Mouse (Mus musculus): ENCODE data around the gene Syp. TPM values are rescaled to one million over a fixed set of nuclear protein-coding genes. Genes with fewer than 3 reads are reported as not detected.
A peak's percentile ranks its signal among the peaks of the same experiment; 100 is the strongest.

Gene Syp
- polyA plus RNA-seq, 1 experiment, result 236 TPM

DNA sequence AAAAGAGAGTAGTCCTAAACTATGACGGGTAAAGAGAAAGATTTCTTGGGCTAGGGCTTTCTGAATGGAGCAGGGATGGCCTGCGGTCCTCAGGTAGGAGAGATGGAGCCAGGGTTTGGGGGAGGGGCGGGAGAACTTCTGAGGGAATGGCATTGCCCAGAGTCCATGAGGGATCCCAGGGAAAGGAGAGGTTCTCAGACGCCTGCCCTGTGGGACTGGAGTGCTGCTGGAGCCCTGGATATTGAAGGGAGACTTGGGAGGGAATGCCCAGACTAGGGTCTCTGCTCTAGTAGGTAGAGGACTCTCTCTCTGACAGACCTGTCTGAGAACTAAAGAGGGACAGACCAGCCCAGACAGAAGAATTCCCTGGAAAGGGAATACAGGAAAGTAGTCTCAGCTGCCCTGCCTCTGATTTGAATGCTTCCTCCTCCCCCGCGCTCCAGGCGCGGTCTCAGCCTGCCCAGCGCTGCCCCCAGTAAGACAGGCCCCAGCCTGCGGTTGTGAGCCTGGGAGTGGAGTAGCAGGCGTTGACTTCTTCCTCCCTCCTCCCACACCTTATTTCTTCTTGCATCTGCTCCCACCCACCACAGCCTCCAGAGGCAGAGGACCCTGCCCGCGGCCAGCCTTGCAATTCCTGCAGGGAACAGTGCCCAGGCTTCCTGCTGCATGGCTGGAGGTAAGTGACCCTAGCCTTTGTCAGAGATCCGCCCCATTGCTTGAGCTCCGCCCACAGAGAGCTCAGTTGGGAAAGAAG, 19.9 kb downstream of the Syp start:
- TF ChIP-seq POLR2A (IDR thresholded peaks at IDR 0.05; ENCODE audit: insufficient read depth, low read depth, low read length), result no peak
- no peak for TF ChIP-seq CTCF (IDR thresholded peaks at IDR 0.05; ENCODE audit: insufficient read depth, low read depth, low read length)
- Histone ChIP-seq H3K27ac (ENCODE audit: insufficient read depth, low read depth, low read length) (no peak overlapping the region), H3K4me3 (ENCODE audit: insufficient read depth, low read depth, low read length) (no peak overlapping the region), H3K4me1 (ENCODE audit: control insufficient read depth, insufficient read depth, low read length) (peaks cover 15% of the 10 kb centered on the region)
- 39% methylated on average over 15 of the region's 15 CpGs for WGBS

DNA sequence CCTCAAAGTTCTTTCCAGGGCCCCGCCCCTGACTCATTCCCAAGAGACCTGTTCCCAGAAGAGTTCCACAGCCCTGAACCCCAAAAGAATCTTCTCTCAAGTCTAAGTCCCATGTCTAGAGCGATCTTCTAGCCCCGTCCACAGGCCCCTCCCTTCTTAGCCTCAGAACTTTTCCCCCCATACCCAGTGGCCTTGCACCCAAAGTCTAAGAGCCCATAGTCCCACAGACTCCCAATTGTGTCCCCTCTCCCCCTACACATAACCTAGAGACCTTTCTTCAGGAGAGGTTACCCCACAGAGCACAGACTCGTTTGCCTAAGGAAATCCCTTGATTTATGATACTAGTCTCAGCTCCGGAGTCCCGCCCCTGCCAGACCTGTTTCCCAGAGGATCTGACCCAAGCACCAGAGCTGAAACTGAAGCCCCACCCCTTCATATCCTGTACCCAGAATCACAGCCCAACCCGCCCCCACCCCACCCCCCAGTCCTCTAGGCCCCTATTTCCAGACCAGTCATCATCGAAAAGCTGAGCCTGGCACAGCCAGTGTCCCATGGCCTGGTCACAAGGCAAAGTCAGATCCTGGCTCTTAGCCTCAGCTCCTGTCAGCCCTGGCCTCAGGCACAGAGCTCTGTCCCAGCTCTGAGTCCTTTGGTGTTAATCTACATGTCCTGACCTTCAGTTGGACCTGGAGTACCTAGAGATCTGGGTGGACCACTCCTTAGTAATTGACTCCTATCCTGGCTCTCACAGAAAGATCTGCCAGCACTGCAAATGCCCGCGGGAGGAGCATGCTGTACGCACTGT, 20.7 kb downstream of the Syp start:
- Histone ChIP-seq H3K27ac (ENCODE audit: insufficient read depth, low read depth, low read length) (no peak overlapping the region), H3K4me1 (ENCODE audit: control insufficient read depth, insufficient read depth, low read length) (peaks cover 15% of the 10 kb centered on the region), H3K4me3 (ENCODE audit: insufficient read depth, low read depth, low read length) (no peak overlapping the region)
- TF ChIP-seq CTCF (IDR thresholded peaks at IDR 0.05; ENCODE audit: insufficient read depth, low read depth, low read length), result no peak
- WGBS, result 73% methylated on average over 11 of the region's 11 CpGs

DNA sequence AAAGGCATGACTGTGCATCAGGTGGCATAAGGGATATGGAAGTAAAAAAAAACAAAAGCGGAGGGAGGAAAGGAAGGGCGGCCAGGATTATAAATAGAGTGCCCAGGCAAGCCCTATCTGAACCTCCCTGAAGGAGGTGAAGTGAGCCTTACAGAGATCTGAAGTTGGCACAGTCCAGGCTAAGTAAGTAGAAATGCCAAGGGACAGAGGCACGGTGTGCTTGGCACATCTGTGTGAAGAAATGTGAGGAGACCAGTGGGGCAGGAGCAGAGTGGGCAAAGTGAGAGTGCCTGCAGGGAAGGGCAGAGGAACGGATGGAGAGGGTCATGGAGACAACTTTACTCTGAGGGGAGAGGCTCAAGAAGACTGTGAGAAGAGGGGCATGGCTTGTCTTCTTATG, 22.8 kb downstream of the Syp start:
- 81% methylated on average over 4 of the region's 4 CpGs for WGBS
- Histone ChIP-seq H3K27ac (ENCODE audit: insufficient read depth, low read depth, low read length) (no peak overlapping the region), H3K4me1 (ENCODE audit: control insufficient read depth, insufficient read depth, low read length) (peaks cover 15% of the 10 kb centered on the region), H3K4me3 (ENCODE audit: insufficient read depth, low read depth, low read length) (no peak overlapping the region)
- no peak for TF ChIP-seq POLR2A (IDR thresholded peaks at IDR 0.05; ENCODE audit: insufficient read depth, low read depth, low read length)
- TF ChIP-seq CTCF (IDR thresholded peaks at IDR 0.05; ENCODE audit: insufficient read depth, low read depth, low read length), result no peak

DNA sequence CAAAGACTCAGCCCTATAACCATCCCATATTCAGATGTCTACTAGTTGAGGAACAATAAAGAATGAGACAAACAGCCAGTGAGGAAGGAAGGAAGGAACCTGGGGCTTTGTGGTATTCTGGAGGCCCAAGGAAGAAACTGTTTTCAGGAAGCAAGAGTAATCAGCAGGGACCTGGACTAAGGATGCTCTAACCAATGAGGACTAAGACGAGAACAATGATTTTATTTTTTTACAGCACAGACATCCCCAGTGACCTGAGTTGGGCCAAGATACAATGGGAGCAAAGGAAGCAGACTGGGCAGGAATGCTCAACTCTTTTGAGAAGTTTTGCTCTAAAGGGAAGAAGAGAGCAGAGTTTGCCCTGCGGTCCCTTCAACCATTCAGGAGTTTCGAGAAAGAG, 24.7 kb downstream of the Syp start:
- TF ChIP-seq CTCF (IDR thresholded peaks at IDR 0.05; ENCODE audit: insufficient read depth, low read depth, low read length), result no peak
- TF ChIP-seq POLR2A (IDR thresholded peaks at IDR 0.05; ENCODE audit: insufficient read depth, low read depth, low read length), result no peak
- Histone ChIP-seq H3K27ac (ENCODE audit: insufficient read depth, low read depth, low read length) (no peak overlapping the region), H3K4me3 (ENCODE audit: insufficient read depth, low read depth, low read length) (no peak overlapping the region), H3K4me1 (ENCODE audit: control insufficient read depth, insufficient read depth, low read length) (peaks cover 9% of the 10 kb centered on the region)
- WGBS, result 84% methylated on average over 3 of the region's 3 CpGs

DNA sequence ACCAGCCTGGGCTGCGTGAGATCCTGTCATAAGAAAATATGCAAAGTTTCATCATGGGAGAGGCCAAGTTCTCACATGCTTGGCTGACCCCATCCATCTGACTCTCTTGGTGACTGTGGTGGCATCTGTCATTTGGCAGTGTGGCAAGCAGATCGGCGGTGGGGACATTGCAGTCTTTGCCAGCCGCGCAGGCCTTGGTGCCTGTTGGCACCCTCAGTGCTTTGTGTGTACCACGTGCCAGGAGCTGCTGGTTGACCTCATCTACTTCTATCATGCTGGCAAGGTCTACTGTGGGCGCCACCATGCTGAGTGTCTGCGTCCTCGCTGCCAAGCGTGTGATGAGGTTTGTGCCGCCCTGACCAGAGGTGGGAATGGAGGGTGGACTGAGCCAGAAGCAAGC, 26.5 kb downstream of the Syp start:
- WGBS, result 84% methylated on average over 11 of the region's 11 CpGs

DNA sequence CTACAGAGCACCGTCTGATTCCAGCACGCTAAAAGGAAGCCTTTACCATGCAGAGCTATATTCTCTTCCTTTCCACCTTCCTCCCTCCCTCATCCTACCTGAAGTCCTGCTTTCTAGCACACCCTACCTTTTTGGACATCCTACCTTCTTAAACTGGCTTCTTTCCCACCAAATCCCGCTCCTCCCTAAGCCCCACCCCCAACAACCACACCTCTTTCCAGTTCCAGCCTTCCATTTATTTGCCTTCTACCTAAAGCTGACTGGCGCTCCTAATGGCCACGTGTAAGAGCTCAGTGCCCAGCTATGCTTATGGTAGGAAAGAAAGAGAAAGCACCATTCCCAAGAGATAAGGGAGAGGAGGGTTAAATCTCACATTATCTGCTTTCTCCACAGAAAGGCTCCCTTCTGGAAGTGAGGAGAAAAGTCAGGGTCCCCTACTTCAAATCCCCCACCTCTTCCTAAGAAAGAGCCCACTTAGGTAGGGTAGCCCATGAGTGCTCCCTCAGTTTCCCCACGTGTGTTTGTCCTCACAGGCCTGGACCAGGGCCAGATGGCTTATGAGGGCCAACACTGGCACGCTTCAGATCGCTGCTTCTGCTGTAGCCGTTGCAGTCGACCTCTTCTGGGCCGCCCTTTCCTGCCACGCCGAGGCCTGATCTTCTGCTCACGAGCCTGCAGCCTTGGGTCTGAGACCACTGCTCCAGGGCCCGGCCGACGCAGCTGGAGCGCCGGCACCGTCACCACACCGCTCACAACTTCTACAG, 27.6 kb downstream of the Syp start:
- no peak overlapping the region for H3K4me3 ChIP-seq (ENCODE audit: insufficient read depth, low read depth, low read length)
- no peak overlapping the region for H3K27ac ChIP-seq (ENCODE audit: insufficient read depth, low read depth, low read length)
- 79% methylated on average over 21 of the region's 21 CpGs for WGBS
- peaks cover 4% of the 10 kb centered on the region for H3K4me1 ChIP-seq (ENCODE audit: control insufficient read depth, insufficient read depth, low read length)
- TF ChIP-seq POLR2A (IDR thresholded peaks at IDR 0.05; ENCODE audit: insufficient read depth, low read depth, low read length) (no peak), CTCF (IDR thresholded peaks at IDR 0.05; ENCODE audit: insufficient read depth, low read depth, low read length) (no peak)

More for the DNA sequence above, 26.5 kb downstream of the Syp start:
- TF ChIP-seq POLR2A (IDR thresholded peaks at IDR 0.05; ENCODE audit: insufficient read depth, low read depth, low read length) (no peak), CTCF (IDR thresholded peaks at IDR 0.05; ENCODE audit: insufficient read depth, low read depth, low read length) (no peak)
- no peak overlapping the region for H3K4me3 ChIP-seq (ENCODE audit: insufficient read depth, low read depth, low read length)
- H3K27ac ChIP-seq (ENCODE audit: insufficient read depth, low read depth, low read length), result no peak overlapping the region
- H3K4me1 ChIP-seq (ENCODE audit: control insufficient read depth, insufficient read depth, low read length), result no peaks in the 10 kb centered on the region

DNA sequence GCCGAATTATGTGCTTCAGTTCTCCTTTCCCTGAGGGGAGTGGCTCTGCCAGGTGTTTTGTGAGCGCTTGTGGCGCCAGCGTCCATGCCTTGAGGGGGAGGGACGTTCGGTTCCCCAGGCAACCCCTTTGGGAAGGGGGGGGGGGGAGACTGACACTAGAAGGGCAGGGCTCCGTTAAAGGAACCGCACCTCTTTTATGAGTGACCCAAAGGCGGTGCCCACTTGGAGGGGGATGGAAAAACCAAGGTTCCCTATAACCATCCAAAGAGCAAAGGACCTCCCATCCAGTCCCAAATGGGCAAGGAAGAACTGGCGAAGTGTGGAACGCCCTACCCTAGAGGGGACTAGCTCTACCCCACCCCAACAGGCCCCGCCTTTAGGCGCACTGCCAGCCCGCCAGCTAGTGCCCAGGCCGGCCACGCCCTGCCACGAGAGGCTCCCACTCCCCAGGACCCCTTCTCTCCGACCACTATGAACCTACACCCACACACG, 32.2 kb downstream of the Syp start:
- whole genome bisulfite sequencing, result 26% methylated on average over 18 of the region's 19 CpGs
- peaks cover 11% of the 10 kb centered on the region for H3K4me1 ChIP-seq (ENCODE audit: control insufficient read depth, insufficient read depth, low read length)
- TF ChIP-seq CTCF (IDR thresholded peaks at IDR 0.05; ENCODE audit: insufficient read depth, low read depth, low read length), result no peak
- H3K27ac ChIP-seq (ENCODE audit: insufficient read depth, low read depth, low read length), result peak overlapping the region; percentile 13; the same call in 1 of the 2 replicates
- H3K4me3 ChIP-seq (ENCODE audit: insufficient read depth, low read depth, low read length), result peak overlapping the region; percentile 47

DNA sequence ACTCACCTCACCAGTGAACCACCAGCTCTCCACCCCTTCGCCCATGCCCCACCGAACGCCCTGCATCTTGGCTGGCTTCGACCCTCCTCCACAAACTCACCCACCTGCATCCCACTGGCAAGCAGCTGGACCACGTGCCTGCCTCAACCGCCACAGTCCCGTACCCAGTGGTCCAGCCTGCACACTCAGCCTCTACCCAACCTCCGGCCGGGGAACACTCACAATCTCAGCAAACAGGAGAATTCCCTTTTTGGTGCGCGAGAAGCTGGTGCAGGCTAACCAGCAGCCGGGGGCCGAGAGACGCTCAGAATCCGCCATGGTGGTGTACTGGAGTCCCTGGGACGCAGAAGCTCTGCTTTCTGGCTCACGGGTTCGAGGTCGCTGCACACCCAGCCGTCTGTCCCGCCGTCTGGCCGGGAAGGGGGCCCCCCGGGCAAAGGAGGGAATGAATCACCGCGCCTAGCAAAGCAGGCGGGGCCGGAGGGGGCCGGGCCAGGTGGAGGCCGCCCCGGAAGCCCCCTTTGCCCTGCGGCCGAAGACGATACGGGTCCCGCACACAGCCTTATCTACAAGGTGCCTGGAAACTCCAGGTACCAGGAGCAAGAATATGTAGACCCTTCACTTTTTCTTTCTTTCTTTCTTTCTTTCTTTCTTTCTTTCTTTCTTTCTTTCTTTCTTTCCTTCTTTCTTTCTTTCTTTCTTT, 32.8 kb downstream of the Syp start, which contains the start of gene Plp2:
Gene Plp2, minus strand, starts transcription at position 470 of the 703 bp plus-strand sequence.
- H3K4me3 ChIP-seq (ENCODE audit: insufficient read depth, low read depth, low read length), result peak within 1 kb of the TSS; percentile 47
- peak within 1 kb of the TSS; percentile 13; the same call in 1 of the 2 replicates for H3K27ac ChIP-seq (ENCODE audit: insufficient read depth, low read depth, low read length)
- peaks cover 11% of the 10 kb centered on the region for H3K4me1 ChIP-seq (ENCODE audit: control insufficient read depth, insufficient read depth, low read length)
- TF ChIP-seq CTCF (IDR thresholded peaks at IDR 0.05; ENCODE audit: insufficient read depth, low read depth, low read length) (no peak), POLR2A (IDR thresholded peaks at IDR 0.05; ENCODE audit: insufficient read depth, low read depth, low read length) (no peak)
- WGBS, result 13% methylated on average over 34 of the region's 36 CpGs
